Mouse (Mus musculus): ENCODE measurements at regions not wholly inside any gene's neighbourhood (a gene's known extent, or its start where the extent isn't known, plus 50 kb on each side); places are given as distances from the start of the nearest gene placed in this dataset.

- Histone ChIP-seq H3K4me3 (ENCODE audit: low read depth, low read length) (no peak overlapping the region), H3K9me3 (replicated peaks; ENCODE audit: control insufficient read depth, low read length) (no peaks in the 10 kb centered on the region), H3K27me3 (ENCODE audit: control insufficient read depth, insufficient read depth, low read length) (no peaks in the 10 kb centered on the region), H3K4me2 (ENCODE audit: low read depth, low read length) (no peak overlapping the region), H3K36me3 (replicated peaks; ENCODE audit: control insufficient read depth, insufficient read depth, low read depth, low read length) (no peaks in the 10 kb centered on the region), H3K4me1 (ENCODE audit: control insufficient read depth, insufficient read depth, low read length) (no peaks in the 10 kb centered on the region), H3K27ac (replicated peaks; ENCODE audit: low read depth, low read length) (no peak overlapping the region), H3K9ac (replicated peaks; ENCODE audit: low read length) (no peak overlapping the region)
- 86% methylated on average over 3 of the region's 3 CpGs for WGBS
- DNase-seq (ENCODE audit: low spot score) (no peak), ATAC-seq (replicated peaks; ENCODE audit: insufficient number of reproducible peaks, low FRiP score, low TSS enrichment, low read depth) (no peak)
These were observed 233.6 kb upstream of the Defb41 start for GRCm38 (mm10) chr1:18498556-18498955.

GRCm38 (mm10) chr1:18468496-18468895 lies 203.6 kb upstream of the Defb41 start:
- no peak for ATAC-seq (replicated peaks; ENCODE audit: insufficient number of reproducible peaks, low FRiP score, low TSS enrichment, low read depth)

GRCm38 (mm10) chr1:18465303-18465829 lies 200.4 kb upstream of the Defb41 start:
- WGBS = 87% methylated on average over 3 of the region's 3 CpGs
- Histone ChIP-seq H3K4me3 (ENCODE audit: low read depth, low read length) (no peak overlapping the region), H3K27me3 (ENCODE audit: control insufficient read depth, insufficient read depth, low read length) (no peaks in the 10 kb centered on the region), H3K4me1 (ENCODE audit: control insufficient read depth, insufficient read depth, low read length) (no peaks in the 10 kb centered on the region), H3K27ac (replicated peaks; ENCODE audit: low read depth, low read length) (no peak overlapping the region), H3K36me3 (replicated peaks; ENCODE audit: control insufficient read depth, insufficient read depth, low read depth, low read length) (no peaks in the 10 kb centered on the region), H3K9ac (replicated peaks; ENCODE audit: low read length) (no peak overlapping the region), H3K4me2 (ENCODE audit: low read depth, low read length) (no peak overlapping the region), H3K9me3 (replicated peaks; ENCODE audit: control insufficient read depth, low read length) (no peaks in the 10 kb centered on the region)
- DNase-seq (ENCODE audit: low spot score) (no peak), ATAC-seq (replicated peaks; ENCODE audit: insufficient number of reproducible peaks, low FRiP score, low TSS enrichment, low read depth) (no peak)

More at GRCm38 (mm10) chr1:18468496-18468895, 203.6 kb upstream of the Defb41 start:
- Histone ChIP-seq H3K4me3 (ENCODE audit: low read depth, low read length) (no peak overlapping the region), H3K36me3 (replicated peaks; ENCODE audit: control insufficient read depth, insufficient read depth, low read depth, low read length) (no peaks in the 10 kb centered on the region), H3K27me3 (ENCODE audit: control insufficient read depth, insufficient read depth, low read length) (no peaks in the 10 kb centered on the region), H3K27ac (replicated peaks; ENCODE audit: low read depth, low read length) (no peak overlapping the region), H3K9me3 (replicated peaks; ENCODE audit: control insufficient read depth, low read length) (no peaks in the 10 kb centered on the region), H3K4me1 (ENCODE audit: control insufficient read depth, insufficient read depth, low read length) (no peaks in the 10 kb centered on the region), H3K4me2 (ENCODE audit: low read depth, low read length) (no peak overlapping the region), H3K9ac (replicated peaks; ENCODE audit: low read length) (no peak overlapping the region)
- 88% methylated on average over 2 of the region's 2 CpGs for WGBS
- no peak for DNase-seq (ENCODE audit: low spot score)

- no peaks in the 10 kb centered on the region for H3K9me3 ChIP-seq (replicated peaks; ENCODE audit: control insufficient read depth, low read length)
- H3K27ac ChIP-seq (replicated peaks; ENCODE audit: low read depth, low read length) = no peak overlapping the region
- no peaks in the 10 kb centered on the region for H3K36me3 ChIP-seq (replicated peaks; ENCODE audit: control insufficient read depth, insufficient read depth, low read depth, low read length)
- no peak overlapping the region for H3K4me2 ChIP-seq (ENCODE audit: low read depth, low read length)
- no peak overlapping the region for H3K9ac ChIP-seq (replicated peaks; ENCODE audit: low read length)
- no peaks in the 10 kb centered on the region for H3K4me1 ChIP-seq (ENCODE audit: control insufficient read depth, insufficient read depth, low read length)
- no peak for DNase-seq (ENCODE audit: low spot score)
- WGBS = 54% methylated on average over 1 of the region's 1 CpGs
- H3K27me3 ChIP-seq (ENCODE audit: control insufficient read depth, insufficient read depth, low read length) = no peaks in the 10 kb centered on the region
- H3K4me3 ChIP-seq (ENCODE audit: low read depth, low read length) = no peak overlapping the region
- peak; percentile 78; the same call in 1 of the 2 replicates for ATAC-seq (replicated peaks; ENCODE audit: insufficient number of reproducible peaks, low FRiP score, low TSS enrichment, low read depth)
These were observed 198.3 kb upstream of the Defb41 start for GRCm38 (mm10) chr1:18463218-18463617.

- DNase-seq (ENCODE audit: low spot score) (peak; percentile 21), ATAC-seq (replicated peaks; ENCODE audit: insufficient number of reproducible peaks, low FRiP score, low TSS enrichment, low read depth) (peak; percentile 78; the same call in 1 of the 2 replicates)
- H3K9ac ChIP-seq (replicated peaks; ENCODE audit: low read length) = no peak overlapping the region
- WGBS = 27% methylated on average over 3 of the region's 3 CpGs
- H3K4me3 ChIP-seq (ENCODE audit: low read depth, low read length) = no peak overlapping the region
- no peaks in the 10 kb centered on the region for H3K27me3 ChIP-seq (ENCODE audit: control insufficient read depth, insufficient read depth, low read length)
- no peaks in the 10 kb centered on the region for H3K9me3 ChIP-seq (replicated peaks; ENCODE audit: control insufficient read depth, low read length)
- H3K27ac ChIP-seq (replicated peaks; ENCODE audit: low read depth, low read length) = no peak overlapping the region
- H3K4me2 ChIP-seq (ENCODE audit: low read depth, low read length) = no peak overlapping the region
- no peaks in the 10 kb centered on the region for H3K36me3 ChIP-seq (replicated peaks; ENCODE audit: control insufficient read depth, insufficient read depth, low read depth, low read length)
- H3K4me1 ChIP-seq (ENCODE audit: control insufficient read depth, insufficient read depth, low read length) = no peaks in the 10 kb centered on the region
These were observed 151.4 kb upstream of the Defb41 start for GRCm38 (mm10) chr1:18416297-18416732.

- no peak overlapping the region for H3K4me3 ChIP-seq (ENCODE audit: low read depth, low read length)
- no peak for ATAC-seq (replicated peaks; ENCODE audit: insufficient number of reproducible peaks, low FRiP score, low TSS enrichment, low read depth)
These were observed 150.9 kb upstream of the Defb41 start for GRCm38 (mm10) chr1:18415879-18416278.

GRCm38 (mm10) chr1:18412746-18413145 lies 147.8 kb upstream of the Defb41 start:
- H3K9ac ChIP-seq (replicated peaks; ENCODE audit: low read length) = no peak overlapping the region
- no peaks in the 10 kb centered on the region for H3K4me1 ChIP-seq (ENCODE audit: control insufficient read depth, insufficient read depth, low read length)
- no peak overlapping the region for H3K4me3 ChIP-seq (ENCODE audit: low read depth, low read length)
- no peaks in the 10 kb centered on the region for H3K9me3 ChIP-seq (replicated peaks; ENCODE audit: control insufficient read depth, low read length)
- no peak overlapping the region for H3K27ac ChIP-seq (replicated peaks; ENCODE audit: low read depth, low read length)
- H3K36me3 ChIP-seq (replicated peaks; ENCODE audit: control insufficient read depth, insufficient read depth, low read depth, low read length) = no peaks in the 10 kb centered on the region
- 69% methylated on average over 2 of the region's 2 CpGs for WGBS
- DNase-seq (ENCODE audit: low spot score) (peak; percentile 4), ATAC-seq (replicated peaks; ENCODE audit: insufficient number of reproducible peaks, low FRiP score, low TSS enrichment, low read depth) (no peak)
- no peak overlapping the region for H3K4me2 ChIP-seq (ENCODE audit: low read depth, low read length)
- H3K27me3 ChIP-seq (ENCODE audit: control insufficient read depth, insufficient read depth, low read length) = no peaks in the 10 kb centered on the region

More at GRCm38 (mm10) chr1:18415879-18416278, 150.9 kb upstream of the Defb41 start:
- Histone ChIP-seq H3K9me3 (replicated peaks; ENCODE audit: control insufficient read depth, low read length) (no peaks in the 10 kb centered on the region), H3K27me3 (ENCODE audit: control insufficient read depth, insufficient read depth, low read length) (no peaks in the 10 kb centered on the region), H3K4me2 (ENCODE audit: low read depth, low read length) (no peak overlapping the region), H3K9ac (replicated peaks; ENCODE audit: low read length) (no peak overlapping the region), H3K36me3 (replicated peaks; ENCODE audit: control insufficient read depth, insufficient read depth, low read depth, low read length) (no peaks in the 10 kb centered on the region), H3K4me1 (ENCODE audit: control insufficient read depth, insufficient read depth, low read length) (no peaks in the 10 kb centered on the region), H3K27ac (replicated peaks; ENCODE audit: low read depth, low read length) (no peak overlapping the region)
- DNase-seq (ENCODE audit: low spot score) = no peak
- WGBS = 35% methylated on average over 2 of the region's 2 CpGs

- H3K4me3 ChIP-seq (ENCODE audit: low read depth, low read length) = no peak overlapping the region
- ATAC-seq (replicated peaks; ENCODE audit: insufficient number of reproducible peaks, low FRiP score, low TSS enrichment, low read depth) = no peak
- no peaks in the 10 kb centered on the region for H3K9me3 ChIP-seq (replicated peaks; ENCODE audit: control insufficient read depth, low read length)
- no peaks in the 10 kb centered on the region for H3K4me1 ChIP-seq (ENCODE audit: control insufficient read depth, insufficient read depth, low read length)
- no peaks in the 10 kb centered on the region for H3K27me3 ChIP-seq (ENCODE audit: control insufficient read depth, insufficient read depth, low read length)
- no peak overlapping the region for H3K27ac ChIP-seq (replicated peaks; ENCODE audit: low read depth, low read length)
- no peaks in the 10 kb centered on the region for H3K36me3 ChIP-seq (replicated peaks; ENCODE audit: control insufficient read depth, insufficient read depth, low read depth, low read length)
- DNase-seq (ENCODE audit: low spot score) = no peak
- H3K4me2 ChIP-seq (ENCODE audit: low read depth, low read length) = no peak overlapping the region
- no peak overlapping the region for H3K9ac ChIP-seq (replicated peaks; ENCODE audit: low read length)
These were observed 124.7 kb upstream of the Defb41 start for GRCm38 (mm10) chr1:18389591-18389990.

Data from embryonic facial prominence, embryonic 11.5 days (tissue).